Mouse (Mus musculus) stomach, embryonic 14.5 days (tissue): ENCODE results near the gene Cntn4. TPM values are rescaled to one million over a fixed set of nuclear protein-coding genes. Genes with fewer than 3 reads are reported as not detected.

Experiments used
- ATAC-seq: fragments of 200-750 bp; cut with Nextera tagmentation; 2 replicates; pipeline ENCODE4 v1.8.0; 2017; ENCODE audit warnings: low read depth, moderate TSS enrichment; ENCODE audit not compliant: insufficient number of reproducible peaks, insufficient read depth, low FRiP score
- H3K27ac ChIP-seq: fragments of 300-500 bp; sonication (generic); 2 replicates; pipeline ENCODE4 v1.5.1; 2014; ENCODE audit warnings: mild to moderate bottlenecking, low read length, moderate library complexity, mixed read lengths
- H3K27me3 ChIP-seq: fragments of 300-500 bp; sonication (generic); 2 replicates; pipeline ENCODE4 v1.6.1; 2014; ENCODE audit warnings: low read length, control low read depth, mixed read lengths; ENCODE audit not compliant: control insufficient read depth, insufficient read depth
- H3K36me3 ChIP-seq: fragments of 300-500 bp; sonication (generic); 2 replicates; pipeline ENCODE4 v1.6.1; 2014; ENCODE audit warnings: mild to moderate bottlenecking, control low read depth, low read length, moderate library complexity, mixed read lengths; ENCODE audit not compliant: control insufficient read depth, insufficient read depth
- H3K4me1 ChIP-seq: fragments of 300-500 bp; sonication (generic); 2 replicates; pipeline ENCODE4 v1.6.1; 2014; ENCODE audit warnings: low read length, control low read depth, mixed read lengths; ENCODE audit not compliant: control insufficient read depth, insufficient read depth
- H3K4me2 ChIP-seq: fragments of 300-500 bp; sonication (generic); replicated peaks from 2 replicates; pipeline ENCODE4 v1.6.1; 2014; ENCODE audit warnings: low read depth, low read length, control low read depth
- H3K4me3 ChIP-seq: fragments of 300-500 bp; sonication (generic); 2 replicates; pipeline ENCODE4 v1.5.1; 2014; ENCODE audit warnings: low read depth, low read length, control low read depth
- H3K9ac ChIP-seq: fragments of 300-500 bp; sonication (generic); replicated peaks from 2 replicates; pipeline ENCODE4 v1.6.1; 2014; ENCODE audit warnings: low read depth, mild to moderate bottlenecking, control low read depth, low read length, moderate library complexity, mixed read lengths
- H3K9me3 ChIP-seq: fragments of 300-500 bp; sonication (generic); 2 replicates; pipeline ENCODE4 v1.6.1; 2016; ENCODE audit warnings: low read depth, low read length, control low read depth; ENCODE audit not compliant: control insufficient read depth
- WGBS: fragments of 180-500 bp; shearing (Covaris S2); extraction: QIAGEN DNeasy Blood & Tissue Kit; methylation state at CpG from one replicate; pipeline ENCODE4 v1.1.7; 2014; 5-methylcytosine and 5-hydroxymethylcytosine counted together
- polyA plus RNA-seq: library from polyadenylated mRNA; unstranded; fragments of >200 nt; fragmentation: Nextera tagmentation; extraction: Ambion mirVana; gene quantifications from 2 replicates; pipeline ENCODE4 v1.2.1, GENCODE M21; 2014

The Cntn4 gene
- polyA plus RNA-seq, 1 experiment from 2014 or later = 5.2 TPM

DNA sequence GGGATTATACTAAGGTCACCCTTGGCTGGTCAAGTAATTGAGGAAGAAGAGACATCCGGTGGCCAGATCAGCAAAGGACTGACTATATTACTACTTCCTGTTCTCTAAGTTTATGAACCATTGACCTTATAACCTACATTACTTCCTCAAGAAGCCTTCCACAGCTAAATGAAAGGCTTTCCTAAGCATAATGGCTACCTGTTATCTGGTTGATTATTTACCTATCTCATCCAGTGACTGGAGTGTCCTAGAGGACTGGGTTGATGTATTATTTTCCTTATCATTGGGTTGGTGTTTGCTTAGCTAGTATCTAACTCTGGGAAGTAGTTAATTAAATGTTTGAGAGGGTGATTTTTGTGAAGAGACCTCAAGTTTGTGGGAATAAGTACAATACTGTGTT is 606.4 kb downstream of the Cntn4 start:
- Histone ChIP-seq H3K36me3 (no peaks in the 10 kb centered on the region), H3K4me3 (no peak overlapping the region), H3K4me2 (no peak overlapping the region), H3K27ac (no peak overlapping the region), H3K4me1 (no peaks in the 10 kb centered on the region), H3K9me3 (no peaks in the 10 kb centered on the region), H3K9ac (no peak overlapping the region), H3K27me3 (no peaks in the 10 kb centered on the region)
- WGBS = 56% methylated on average over 1 of the region's 1 CpGs
- no peak for ATAC-seq

DNA sequence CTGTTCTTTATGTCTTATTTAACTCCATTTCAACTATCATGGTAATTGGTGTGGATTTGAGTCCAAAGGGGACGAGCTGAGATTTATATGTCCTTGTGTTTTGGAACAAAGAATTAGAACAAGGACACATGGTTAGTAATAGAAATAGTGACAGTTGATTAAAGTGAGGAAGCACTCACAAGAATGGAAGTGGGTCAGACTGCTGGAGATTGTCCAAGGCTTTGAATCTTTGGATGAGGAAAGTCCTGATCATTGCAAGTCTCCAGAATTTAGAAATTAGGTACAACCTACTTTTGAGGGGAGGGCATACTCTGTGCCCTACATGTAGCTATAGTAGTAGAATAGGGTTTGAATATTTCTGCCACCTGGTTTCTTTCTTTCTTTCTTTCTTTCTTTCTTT is 622.0 kb downstream of the Cntn4 start:
- no peak overlapping the region for H3K27ac ChIP-seq
- no peak overlapping the region for H3K4me2 ChIP-seq
- WGBS = 73% methylated on average over 1 of the region's 1 CpGs
- H3K27me3 ChIP-seq = no peaks in the 10 kb centered on the region
- no peaks in the 10 kb centered on the region for H3K4me1 ChIP-seq
- no peak for ATAC-seq
- no peak overlapping the region for H3K9ac ChIP-seq
- no peak overlapping the region for H3K4me3 ChIP-seq
- no peaks in the 10 kb centered on the region for H3K36me3 ChIP-seq
- no peaks in the 10 kb centered on the region for H3K9me3 ChIP-seq

DNA sequence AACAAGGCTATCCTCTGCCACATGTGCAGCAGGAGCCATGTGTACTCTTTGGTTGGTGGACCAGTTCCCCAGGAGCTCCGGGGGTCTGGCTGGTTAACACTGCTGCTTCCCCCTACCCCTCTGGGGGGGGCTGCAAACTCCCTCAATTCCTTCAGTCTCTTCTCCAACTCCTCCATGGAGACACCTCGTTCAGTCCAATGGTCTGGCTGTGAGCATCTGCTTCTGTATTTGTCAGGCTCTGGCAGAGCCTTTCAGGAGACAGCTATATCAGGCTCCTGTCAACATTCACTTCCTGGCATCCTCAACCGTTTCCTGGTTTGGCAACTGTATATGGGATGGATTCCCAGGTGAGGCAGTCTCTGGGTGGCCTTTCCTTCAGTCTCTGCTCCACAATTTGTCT is 622.7 kb downstream of the Cntn4 start:
- Histone ChIP-seq H3K4me1 (no peaks in the 10 kb centered on the region), H3K27me3 (no peaks in the 10 kb centered on the region), H3K9me3 (no peaks in the 10 kb centered on the region), H3K4me3 (no peak overlapping the region), H3K4me2 (no peak overlapping the region), H3K9ac (no peak overlapping the region), H3K27ac (no peak overlapping the region), H3K36me3 (no peaks in the 10 kb centered on the region)
- 68% methylated on average over 3 of the region's 3 CpGs for WGBS
- ATAC-seq = no peak

DNA sequence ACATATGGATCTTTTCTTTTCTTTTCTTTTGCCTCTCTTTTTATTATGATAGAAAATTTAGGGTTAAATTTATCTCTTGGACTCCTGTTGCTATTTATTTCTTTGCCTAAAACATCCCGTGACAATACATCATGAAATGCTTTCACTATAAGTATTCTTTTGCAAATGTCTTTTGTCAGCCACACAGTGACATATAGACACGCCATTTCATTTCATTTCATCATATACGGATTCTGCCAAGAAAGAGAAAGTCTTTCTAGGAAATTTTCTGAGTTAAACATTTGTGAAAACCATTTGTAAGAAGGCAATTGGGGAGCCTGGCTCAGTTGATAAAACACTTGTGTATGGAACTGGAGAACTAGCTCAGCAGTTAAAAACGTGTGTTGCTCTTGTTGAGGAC is 625.0 kb downstream of the Cntn4 start:
- H3K9ac ChIP-seq = no peak overlapping the region
- H3K36me3 ChIP-seq = no peaks in the 10 kb centered on the region
- H3K27ac ChIP-seq = no peak overlapping the region
- no peaks in the 10 kb centered on the region for H3K4me1 ChIP-seq
- H3K4me2 ChIP-seq = no peak overlapping the region
- H3K9me3 ChIP-seq = no peaks in the 10 kb centered on the region
- no peak overlapping the region for H3K4me3 ChIP-seq
- 60% methylated on average over 4 of the region's 4 CpGs for WGBS
- no peak for ATAC-seq
- H3K27me3 ChIP-seq = no peaks in the 10 kb centered on the region

GRCm38 (mm10) chr6:106328987-106329386 is 651.5 kb downstream of the Cntn4 start:
- Histone ChIP-seq H3K9ac (no peak overlapping the region), H3K27ac (no peak overlapping the region), H3K4me2 (no peak overlapping the region), H3K4me1 (no peaks in the 10 kb centered on the region), H3K9me3 (no peaks in the 10 kb centered on the region), H3K36me3 (no peaks in the 10 kb centered on the region), H3K27me3 (no peaks in the 10 kb centered on the region), H3K4me3 (no peak overlapping the region)
- ATAC-seq = no peak
- WGBS = 46% methylated on average over 1 of the region's 1 CpGs

DNA sequence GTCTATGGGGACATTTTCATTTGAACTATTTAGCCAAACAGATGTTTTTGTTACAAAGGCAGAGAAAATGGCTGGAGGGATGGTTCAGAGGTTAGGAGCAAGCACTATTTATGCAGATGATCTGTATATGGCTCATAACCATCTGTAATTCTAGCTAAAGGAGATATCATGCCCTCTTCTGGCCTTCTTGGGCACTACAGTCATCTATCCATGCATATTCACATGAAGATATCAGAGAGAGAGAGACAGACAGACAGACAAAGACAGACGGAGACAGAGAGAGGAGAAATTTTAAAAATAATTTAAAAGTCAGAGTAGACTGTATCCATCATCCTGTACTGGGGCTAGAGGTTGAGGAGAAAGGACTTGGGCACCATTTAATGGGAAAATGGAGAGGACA is 652.2 kb downstream of the Cntn4 start:
- Histone ChIP-seq H3K27ac (no peak overlapping the region), H3K27me3 (no peaks in the 10 kb centered on the region), H3K9ac (no peak overlapping the region), H3K4me1 (no peaks in the 10 kb centered on the region), H3K9me3 (no peaks in the 10 kb centered on the region), H3K36me3 (no peaks in the 10 kb centered on the region), H3K4me2 (no peak overlapping the region), H3K4me3 (no peak overlapping the region)
- 67% methylated on average over 1 of the region's 1 CpGs for WGBS
- ATAC-seq = no peak

DNA sequence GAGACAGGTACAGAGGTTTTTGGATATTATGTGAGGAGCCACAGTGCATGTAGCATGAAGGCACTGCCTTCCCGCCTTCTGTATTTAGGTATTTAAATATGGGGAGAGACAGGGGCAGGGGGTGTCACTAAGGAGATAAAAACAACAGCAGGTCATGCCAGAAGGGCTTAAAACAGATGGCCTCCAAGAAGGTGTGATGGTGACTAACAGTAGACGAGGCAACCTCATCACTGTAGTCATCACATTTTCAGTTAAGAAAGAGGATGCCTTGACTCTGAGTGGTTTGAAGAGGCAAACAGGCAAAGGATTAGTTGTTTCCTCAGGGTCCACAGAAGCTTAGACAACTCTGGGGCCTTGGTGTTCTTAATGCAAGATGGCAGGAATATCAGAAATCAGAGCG is 655.0 kb downstream of the Cntn4 start:
- no peaks in the 10 kb centered on the region for H3K36me3 ChIP-seq
- H3K4me2 ChIP-seq = no peak overlapping the region
- H3K4me3 ChIP-seq = no peak overlapping the region
- H3K9me3 ChIP-seq = no peaks in the 10 kb centered on the region
- 82% methylated on average over 3 of the region's 3 CpGs for WGBS
- no peaks in the 10 kb centered on the region for H3K4me1 ChIP-seq
- no peak overlapping the region for H3K9ac ChIP-seq
- H3K27me3 ChIP-seq = no peaks in the 10 kb centered on the region
- H3K27ac ChIP-seq = no peak overlapping the region
- no peak for ATAC-seq

DNA sequence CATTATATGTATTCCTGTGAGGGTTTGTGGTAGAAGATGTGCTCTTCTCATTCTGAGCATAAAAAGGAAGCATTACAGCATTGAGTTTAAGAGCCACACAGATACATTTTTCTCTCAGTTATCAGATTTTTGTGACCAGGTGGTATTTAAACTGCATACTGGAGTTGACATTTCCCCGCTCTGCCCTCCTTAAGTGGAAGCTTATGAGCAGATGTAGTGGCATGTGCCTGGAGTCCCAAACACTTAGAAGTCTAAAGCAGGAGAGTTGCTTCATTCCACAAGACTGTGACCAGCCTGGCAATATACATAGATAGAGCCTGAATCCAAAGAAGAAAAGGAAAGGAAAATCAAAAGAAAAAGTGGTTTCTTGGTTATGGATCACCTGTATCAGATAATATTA is 655.5 kb downstream of the Cntn4 start:
- WGBS = 76% methylated on average over 1 of the region's 1 CpGs
- Histone ChIP-seq H3K36me3 (no peaks in the 10 kb centered on the region), H3K27me3 (no peaks in the 10 kb centered on the region), H3K27ac (no peak overlapping the region), H3K4me1 (no peaks in the 10 kb centered on the region), H3K4me2 (no peak overlapping the region), H3K4me3 (no peak overlapping the region), H3K9me3 (no peaks in the 10 kb centered on the region), H3K9ac (no peak overlapping the region)
- ATAC-seq = no peak

DNA sequence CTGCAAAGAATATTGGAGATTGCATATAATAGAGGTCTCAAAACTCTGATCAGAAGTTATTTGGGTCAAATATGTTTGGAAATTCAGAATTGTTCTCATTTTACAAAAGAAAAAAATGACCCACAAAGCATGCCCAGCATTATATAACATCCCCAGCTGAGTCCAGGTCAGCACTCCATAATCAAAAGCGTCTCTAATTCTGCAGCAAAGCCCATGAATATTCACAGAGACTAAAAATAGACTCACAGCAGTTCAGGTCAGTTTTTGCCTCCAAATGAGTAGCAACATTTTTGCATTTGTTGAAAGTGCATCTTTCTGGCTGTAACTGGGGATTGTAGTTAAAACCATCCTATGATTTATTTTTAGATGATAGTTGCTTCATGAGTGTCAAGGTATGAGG is 657.6 kb downstream of the Cntn4 start:
- Histone ChIP-seq H3K4me1 (no peaks in the 10 kb centered on the region), H3K4me3 (no peak overlapping the region), H3K27ac (no peak overlapping the region), H3K9me3 (no peaks in the 10 kb centered on the region), H3K4me2 (no peak overlapping the region), H3K36me3 (no peaks in the 10 kb centered on the region), H3K9ac (no peak overlapping the region), H3K27me3 (no peaks in the 10 kb centered on the region)
- ATAC-seq = no peak
- 61% methylated on average over 1 of the region's 1 CpGs for WGBS
